Mouse (Mus musculus) bone marrow, adult 2 months (tissue): ENCODE measurements around the gene Rhobtb1.

ENCODE experiments used
- CTCF ChIP-seq: fragments of 200-500 bp; IDR thresholded peaks from 2 replicates; pipeline ENCODE4 v1.5.1; 2011; ENCODE audit warnings: low read length, control low read depth; ENCODE audit not compliant: control insufficient read depth, insufficient read depth
- POLR2A ChIP-seq: fragments of 200-500 bp; IDR thresholded peaks from 2 replicates; pipeline ENCODE4 v1.6.1; 2011; ENCODE audit warnings: low read depth, mild to moderate bottlenecking, control low read depth, low read length, borderline replicate concordance; ENCODE audit not compliant: control insufficient read depth

GRCm38 (mm10) chr10:69106796-69107195 is 44.4 kb upstream of the Rhobtb1 start:
- TF ChIP-seq POLR2A (no peak), CTCF (no peak)
